Mouse (Mus musculus) skeletal muscle tissue, adult 2 months (tissue): ENCODE results near the gene Plbd2.

Experiments
- DNase-seq: peaks from one replicate; pipeline ENCODE4 v3.0.0-alpha.2; 2012; ENCODE audit warnings: low read depth, low spot score

The Plbd2 gene

DNA sequence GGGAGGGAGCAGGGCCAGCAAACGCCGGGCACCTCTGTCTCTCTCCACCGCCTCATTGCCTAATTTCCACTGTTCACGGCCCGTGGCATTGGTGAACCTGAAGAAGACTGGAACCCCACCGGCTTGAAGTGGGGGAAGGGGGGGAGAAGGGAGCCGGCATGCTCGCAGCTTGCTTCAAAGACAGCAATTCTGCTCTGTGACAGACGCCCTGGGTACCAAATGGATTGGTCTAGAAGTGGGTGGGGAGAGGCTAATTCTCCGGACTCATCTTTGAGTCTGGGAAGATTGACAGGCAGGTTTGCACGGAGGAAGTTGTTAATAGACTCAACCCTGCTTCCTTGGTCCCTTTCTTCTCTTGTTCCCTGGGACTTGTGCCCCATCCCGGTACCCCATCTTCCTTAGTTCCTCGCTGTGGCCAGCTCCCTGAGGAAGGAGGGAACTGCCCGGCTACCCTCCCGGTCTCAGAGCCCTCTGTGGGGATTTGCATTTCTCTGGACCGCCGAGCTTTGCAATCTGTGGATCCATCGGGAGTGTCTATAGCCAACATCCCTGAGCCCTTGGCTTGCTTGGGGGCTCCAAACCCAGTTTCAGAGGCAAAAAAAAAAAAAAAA, 66.4 kb downstream of the Plbd2 start:
- DNase-seq = no peak

DNA sequence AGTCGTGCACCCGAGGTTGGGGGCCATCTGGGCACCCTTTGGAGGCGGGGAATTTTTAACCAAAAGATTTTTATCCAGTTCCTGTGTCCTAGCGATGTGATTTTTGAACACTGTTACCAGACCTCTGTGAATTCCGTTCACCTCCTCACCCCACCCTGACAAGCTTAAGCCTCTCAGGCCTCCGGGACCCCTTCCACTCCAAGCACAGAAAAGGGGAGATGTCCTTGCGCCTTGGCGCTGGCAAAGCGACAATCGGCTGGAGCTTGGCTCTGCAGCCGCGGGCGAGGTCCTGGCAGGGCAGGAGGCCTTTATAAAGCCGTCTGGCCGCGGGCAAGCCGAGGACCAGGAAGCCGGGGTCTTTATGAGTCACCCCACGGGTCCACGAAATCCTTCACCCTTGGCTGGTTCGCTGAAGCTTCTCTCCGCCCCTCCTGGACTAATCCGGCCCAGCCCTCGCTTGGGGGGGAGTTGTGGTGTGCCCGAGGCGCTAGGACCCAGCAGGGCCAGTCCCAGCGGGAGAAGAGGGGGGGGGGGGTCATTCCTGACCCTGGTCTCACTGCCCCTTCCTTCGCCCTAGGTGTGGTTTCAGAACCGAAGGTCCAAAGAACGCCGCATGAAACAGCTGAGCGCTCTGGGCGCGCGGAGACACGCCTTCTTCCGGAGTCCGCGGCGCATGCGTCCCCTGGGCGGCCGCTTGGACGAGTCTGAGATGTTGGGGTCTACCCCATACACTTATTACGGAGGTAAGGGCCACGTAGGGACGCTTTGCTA, 67.5 kb downstream of the Plbd2 start:
- no peak for DNase-seq

DNA sequence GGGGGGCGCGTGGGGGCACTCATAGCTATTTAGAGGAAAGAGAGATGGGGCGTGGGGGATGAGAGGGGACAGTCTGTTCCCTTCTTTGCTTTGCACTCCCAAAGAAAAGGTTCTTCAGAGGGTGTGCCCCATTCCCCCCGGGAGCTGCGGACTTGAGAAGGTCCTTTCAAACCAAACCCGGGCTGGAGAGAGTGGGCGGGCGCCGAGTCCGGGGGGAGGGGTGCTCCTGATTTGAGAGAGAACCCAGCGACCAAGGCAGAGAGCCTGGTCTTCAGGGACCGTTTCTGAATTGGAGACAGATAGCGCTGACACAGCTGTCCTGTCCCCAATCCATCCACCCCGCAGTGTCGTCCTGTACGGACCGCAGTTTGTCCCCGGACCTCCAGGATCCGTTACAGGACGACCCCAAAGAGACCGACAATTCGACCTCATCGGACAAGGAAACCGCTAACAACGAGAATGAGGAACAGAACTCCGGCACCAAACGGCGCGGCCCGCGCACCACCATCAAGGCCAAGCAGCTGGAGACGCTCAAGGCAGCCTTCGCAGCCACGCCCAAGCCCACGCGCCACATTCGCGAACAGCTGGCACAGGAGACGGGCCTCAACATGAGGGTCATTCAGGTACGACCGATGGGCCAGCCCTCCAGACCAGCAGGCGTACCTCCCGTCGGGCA, 68.3 kb downstream of the Plbd2 start:
- no peak for DNase-seq

DNA sequence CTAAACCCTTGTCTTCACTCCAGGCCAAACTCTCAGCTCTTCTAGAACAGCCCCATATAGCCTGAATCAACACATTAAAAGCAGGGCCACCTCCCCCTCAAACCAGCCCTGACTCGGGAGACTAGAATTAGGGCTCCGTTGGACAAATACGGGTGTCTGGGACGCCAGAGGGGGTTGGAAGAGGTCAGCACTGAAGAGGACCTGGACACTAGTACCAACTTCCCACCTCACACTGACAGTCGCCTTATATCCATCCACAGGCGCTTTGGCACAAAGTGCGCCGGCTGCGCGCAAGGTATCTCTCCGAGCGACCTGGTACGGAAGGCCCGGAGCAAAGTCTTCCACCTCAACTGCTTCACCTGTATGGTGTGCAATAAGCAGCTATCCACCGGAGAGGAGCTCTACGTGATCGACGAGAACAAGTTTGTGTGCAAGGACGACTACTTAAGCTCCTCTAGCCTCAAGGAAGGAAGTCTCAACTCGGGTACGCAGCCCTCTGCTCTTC, 69.1 kb downstream of the Plbd2 start:
- no peak for DNase-seq
